Mouse (Mus musculus): ENCODE measurements around the gene Gm867. TPM values are rescaled to one million over a fixed set of nuclear protein-coding genes. Genes with fewer than 3 reads are reported as not detected.
A peak's percentile ranks its signal among the peaks of the same experiment; 100 is the strongest.

The Gm867 gene
- polyA plus RNA-seq, 1 experiment: 0.54 TPM

- Histone ChIP-seq H3K4me3 (replicated peaks; ENCODE audit: insufficient read depth, low read depth, low read length) (no peak overlapping the region), H3K27ac (ENCODE audit: insufficient read depth, low read length) (0 out of 2 replicates have a peak overlapping the region, but pooled peaks have one; percentile 4), H3K27me3 (ENCODE audit: control insufficient read depth, insufficient read depth, low read length) (no peaks in the 10 kb centered on the region), H3K4me1 (ENCODE audit: control insufficient read depth, insufficient read depth, low read length) (peaks cover 8% of the 10 kb centered on the region)
- TF ChIP-seq CTCF (IDR thresholded peaks at IDR 0.05; ENCODE audit: borderline replicate concordance, insufficient read depth, low read depth, low read length) (no peak), POLR2A (IDR thresholded peaks at IDR 0.05; ENCODE audit: borderline replicate concordance, insufficient read depth, low read length) (no peak)
- WGBS: 28% methylated on average over 3 of the region's 3 CpGs
- DNase-seq: no peak
These were observed 41.6 kb downstream of the Gm867 start for GRCm38 (mm10) chr10:75898846-75899245.

- 42% methylated on average over 6 of the region's 6 CpGs for WGBS
- DNase-seq: no peak
- H3K27ac ChIP-seq (ENCODE audit: insufficient read depth, low read length): peak overlapping the region; percentile 48; the same call in 1 of the 2 replicates
These were observed 42.4 kb downstream of the Gm867 start for GRCm38 (mm10) chr10:75898039-75898564.

DNA sequence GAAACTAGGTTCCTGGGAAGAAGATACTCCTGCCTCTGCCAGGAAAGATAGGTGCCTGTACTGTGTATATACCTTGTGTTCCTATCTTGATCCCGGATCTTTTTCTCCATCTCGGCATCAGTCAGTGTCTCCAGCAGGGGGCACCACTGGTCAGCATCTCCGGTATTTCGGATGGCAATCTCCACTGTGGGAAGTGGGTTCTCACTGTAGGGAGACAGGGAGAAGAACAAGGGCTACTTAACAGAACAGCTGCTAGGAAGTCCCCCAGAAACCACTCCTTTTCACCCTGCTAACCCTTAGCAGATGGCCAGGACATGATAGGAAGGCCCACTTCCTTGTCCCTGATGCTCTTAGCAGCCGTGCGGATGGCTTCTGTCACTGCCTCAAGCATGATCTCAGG is 43.1 kb downstream of the Gm867 start:
- Histone ChIP-seq H3K4me1 (ENCODE audit: control insufficient read depth, insufficient read depth, low read length) (peaks cover 8% of the 10 kb centered on the region), H3K4me3 (replicated peaks; ENCODE audit: insufficient read depth, low read depth, low read length) (no peak overlapping the region), H3K27ac (ENCODE audit: insufficient read depth, low read length) (no peak overlapping the region), H3K27me3 (ENCODE audit: control insufficient read depth, insufficient read depth, low read length) (no peaks in the 10 kb centered on the region)
- 16% methylated on average over 6 of the region's 6 CpGs for WGBS
- peak; percentile 69 to 81 for DNase-seq
- TF ChIP-seq POLR2A (IDR thresholded peaks at IDR 0.05; ENCODE audit: borderline replicate concordance, insufficient read depth, low read length): no peak
- peak; percentile 87 for TF ChIP-seq CTCF (IDR thresholded peaks at IDR 0.05; ENCODE audit: borderline replicate concordance, insufficient read depth, low read depth, low read length)

More at GRCm38 (mm10) chr10:75898039-75898564, 42.4 kb downstream of the Gm867 start:
- TF ChIP-seq CTCF (IDR thresholded peaks at IDR 0.05; ENCODE audit: borderline replicate concordance, insufficient read depth, low read depth, low read length) (no peak), POLR2A (IDR thresholded peaks at IDR 0.05; ENCODE audit: borderline replicate concordance, insufficient read depth, low read length) (no peak)
- Histone ChIP-seq H3K4me3 (replicated peaks; ENCODE audit: insufficient read depth, low read depth, low read length) (no peak overlapping the region), H3K27me3 (ENCODE audit: control insufficient read depth, insufficient read depth, low read length) (no peaks in the 10 kb centered on the region), H3K4me1 (ENCODE audit: control insufficient read depth, insufficient read depth, low read length) (peaks cover 8% of the 10 kb centered on the region)

- no peak overlapping the region for H3K27ac ChIP-seq (ENCODE audit: insufficient read depth, low read length)
- no peak for DNase-seq
- TF ChIP-seq POLR2A (IDR thresholded peaks at IDR 0.05; ENCODE audit: borderline replicate concordance, insufficient read depth, low read length) (no peak), CTCF (IDR thresholded peaks at IDR 0.05; ENCODE audit: borderline replicate concordance, insufficient read depth, low read depth, low read length) (no peak)
These were observed 44.3 kb downstream of the Gm867 start for GRCm38 (mm10) chr10:75896208-75896607.

GRCm38 (mm10) chr10:75895730-75896129 is 44.7 kb downstream of the Gm867 start:
- no peak for TF ChIP-seq POLR2A (IDR thresholded peaks at IDR 0.05; ENCODE audit: borderline replicate concordance, insufficient read depth, low read length)
- TF ChIP-seq CTCF (IDR thresholded peaks at IDR 0.05; ENCODE audit: borderline replicate concordance, insufficient read depth, low read depth, low read length): no peak
- DNase-seq: no peak
- Histone ChIP-seq H3K27me3 (ENCODE audit: control insufficient read depth, insufficient read depth, low read length) (no peaks in the 10 kb centered on the region), H3K27ac (ENCODE audit: insufficient read depth, low read length) (no peak overlapping the region), H3K4me1 (ENCODE audit: control insufficient read depth, insufficient read depth, low read length) (peaks cover 8% of the 10 kb centered on the region), H3K4me3 (replicated peaks; ENCODE audit: insufficient read depth, low read depth, low read length) (no peak overlapping the region)
- WGBS: 93% methylated on average over 5 of the region's 5 CpGs

More at GRCm38 (mm10) chr10:75896208-75896607, 44.3 kb downstream of the Gm867 start:
- Histone ChIP-seq H3K4me3 (replicated peaks; ENCODE audit: insufficient read depth, low read depth, low read length) (no peak overlapping the region), H3K27me3 (ENCODE audit: control insufficient read depth, insufficient read depth, low read length) (no peaks in the 10 kb centered on the region), H3K4me1 (ENCODE audit: control insufficient read depth, insufficient read depth, low read length) (peaks cover 8% of the 10 kb centered on the region)
- 43% methylated on average over 1 of the region's 1 CpGs for WGBS

DNA sequence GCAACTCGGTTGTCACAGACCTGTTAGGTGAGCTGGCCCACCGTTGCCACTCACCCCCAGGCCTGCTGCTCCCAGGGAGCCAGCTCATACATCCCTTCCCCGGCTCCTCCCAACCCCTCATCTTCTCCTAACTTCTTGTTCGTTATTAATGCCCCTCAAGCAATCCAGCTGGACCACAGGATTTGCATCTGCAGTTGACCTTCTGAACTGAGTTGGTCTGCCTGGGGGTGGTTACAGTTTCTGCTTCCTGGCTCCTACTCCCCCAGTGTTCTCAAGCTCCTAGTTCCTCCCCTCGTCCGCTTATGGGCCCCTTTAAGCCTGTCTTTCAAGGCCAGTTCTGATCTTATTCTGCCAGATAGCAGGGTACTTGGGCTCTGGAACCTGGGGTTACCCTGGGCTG is 45.9 kb downstream of the Gm867 start:
- no peaks in the 10 kb centered on the region for H3K27me3 ChIP-seq (ENCODE audit: control insufficient read depth, insufficient read depth, low read length)
- WGBS: 77% methylated on average over 6 of the region's 6 CpGs
- DNase-seq: no peak
- H3K27ac ChIP-seq (ENCODE audit: insufficient read depth, low read length): no peak overlapping the region
- no peak overlapping the region for H3K4me3 ChIP-seq (replicated peaks; ENCODE audit: insufficient read depth, low read depth, low read length)
- TF ChIP-seq CTCF (IDR thresholded peaks at IDR 0.05; ENCODE audit: borderline replicate concordance, insufficient read depth, low read depth, low read length): no peak
- TF ChIP-seq POLR2A (IDR thresholded peaks at IDR 0.05; ENCODE audit: borderline replicate concordance, insufficient read depth, low read length): no peak
- H3K4me1 ChIP-seq (ENCODE audit: control insufficient read depth, insufficient read depth, low read length): peaks cover 8% of the 10 kb centered on the region

- WGBS: under 1% methylated on average over 51 of the region's 51 CpGs
- Histone ChIP-seq H3K4me3 (replicated peaks; ENCODE audit: insufficient read depth, low read depth, low read length) (peak within 1 kb of the TSS; percentile 71), H3K27me3 (ENCODE audit: control insufficient read depth, insufficient read depth, low read length) (no peaks in the 10 kb centered on the region), H3K27ac (ENCODE audit: insufficient read depth, low read length) (no peak within 1 kb of the TSS), H3K4me1 (ENCODE audit: control insufficient read depth, insufficient read depth, low read length) (peaks cover 5% of the 10 kb centered on the region)
- TF ChIP-seq POLR2A (IDR thresholded peaks at IDR 0.05; ENCODE audit: borderline replicate concordance, insufficient read depth, low read length) (no peak), CTCF (IDR thresholded peaks at IDR 0.05; ENCODE audit: borderline replicate concordance, insufficient read depth, low read depth, low read length) (no peak)
- DNase-seq: peak; percentile 96 to 99
These were observed 47.3 kb downstream of the Gm867 start, which contains the start of gene Derl3 for GRCm38 (mm10) chr10:75893089-75893750. Gene Derl3 (plus strand): TSS chr10:75893413.
